Mouse (Mus musculus) limb, embryonic 15.5 days (tissue): Measurements from ENCODE around the gene Padi2. TPM values are rescaled to one million over a fixed set of nuclear protein-coding genes. Genes with fewer than 3 reads are reported as not detected.

Experiments
- ATAC-seq: fragments of 200-750 bp; cut with Nextera tagmentation; 2 replicates; pipeline ENCODE4 v1.8.0; 2017; ENCODE audit warnings: low read depth, moderate TSS enrichment; ENCODE audit not compliant: insufficient number of reproducible peaks, low FRiP score, low TSS enrichment
- H3K27ac ChIP-seq: fragments of 300-500 bp; sonication (generic); 2 replicates; pipeline ENCODE4 v1.5.1; 2015; ENCODE audit warnings: moderate library complexity, mild to moderate bottlenecking, inconsistent platforms
- H3K27me3 ChIP-seq: fragments of 300-500 bp; sonication (generic); 2 replicates; pipeline ENCODE4 v1.6.1; 2015; ENCODE audit warnings: inconsistent platforms
- H3K36me3 ChIP-seq: fragments of 300-500 bp; sonication (generic); 2 replicates; pipeline ENCODE4 v1.6.1; 2015; ENCODE audit warnings: inconsistent platforms
- H3K4me1 ChIP-seq: fragments of 300-500 bp; sonication (generic); 2 replicates; pipeline ENCODE4 v1.6.1; 2015; ENCODE audit warnings: inconsistent platforms
- H3K4me2 ChIP-seq: fragments of 300-500 bp; sonication (generic); 2 replicates; pipeline ENCODE4 v1.6.1; 2015; ENCODE audit warnings: mild to moderate bottlenecking, inconsistent platforms
- H3K4me3 ChIP-seq: fragments of 300-500 bp; sonication (generic); 2 replicates; pipeline ENCODE4 v1.5.1; 2015; ENCODE audit warnings: mild to moderate bottlenecking, inconsistent platforms
- H3K9ac ChIP-seq: fragments of 300-500 bp; sonication (generic); 2 replicates; pipeline ENCODE4 v1.6.1; 2015; ENCODE audit warnings: inconsistent platforms
- H3K9me3 ChIP-seq: fragments of 300-500 bp; sonication (generic); 2 replicates; pipeline ENCODE4 v1.6.1; 2016; ENCODE audit warnings: inconsistent platforms
- WGBS: fragments of 180-500 bp; shearing (Covaris S2); methylation state at CpG from one replicate; pipeline ENCODE4 v1.1.7; 2015; 5-methylcytosine and 5-hydroxymethylcytosine counted together
- polyA plus RNA-seq: library from polyadenylated mRNA; unstranded; fragments of >200 nt; fragmentation: Nextera tagmentation; extraction: Ambion mirVana; gene quantifications from 2 replicates; pipeline ENCODE4 v1.2.1, GENCODE M21; 2015

The Padi2 gene
- polyA plus RNA-seq, 1 experiment from 2014 or later: 4.3 TPM

DNA sequence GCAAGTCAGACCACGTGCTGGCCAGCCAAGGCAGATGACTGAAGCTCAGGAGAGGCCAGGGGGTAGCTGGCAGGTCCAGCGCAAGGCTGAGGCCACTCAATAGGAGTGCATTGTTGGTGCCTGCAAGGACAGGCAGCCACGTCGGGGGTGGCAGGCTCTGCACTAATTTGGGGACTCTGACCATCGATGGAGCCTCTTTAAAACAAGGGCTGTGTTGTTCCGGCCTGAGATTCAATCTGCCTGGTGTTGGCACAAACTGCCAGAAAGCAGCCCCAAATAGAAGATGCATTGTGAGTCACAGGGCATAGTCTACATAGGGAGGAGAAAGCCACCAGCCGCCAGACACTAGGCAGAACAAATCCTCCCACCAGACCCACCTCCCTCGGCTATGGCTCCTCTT lies 23.6 kb downstream of the Padi2 start:
- Histone ChIP-seq H3K9me3 (no peaks in the 10 kb centered on the region), H3K36me3 (no peaks in the 10 kb centered on the region), H3K4me2 (no peak overlapping the region), H3K4me1 (peaks cover 4% of the 10 kb centered on the region; the same call in 1 of the 2 replicates), H3K4me3 (no peak overlapping the region), H3K27me3 (no peaks in the 10 kb centered on the region), H3K9ac (no peak overlapping the region), H3K27ac (0 out of 2 replicates have a peak overlapping the region, but pooled peaks have one; percentile 2)
- ATAC-seq: no peak
- WGBS: 68% methylated on average over 8 of the region's 8 CpGs

DNA sequence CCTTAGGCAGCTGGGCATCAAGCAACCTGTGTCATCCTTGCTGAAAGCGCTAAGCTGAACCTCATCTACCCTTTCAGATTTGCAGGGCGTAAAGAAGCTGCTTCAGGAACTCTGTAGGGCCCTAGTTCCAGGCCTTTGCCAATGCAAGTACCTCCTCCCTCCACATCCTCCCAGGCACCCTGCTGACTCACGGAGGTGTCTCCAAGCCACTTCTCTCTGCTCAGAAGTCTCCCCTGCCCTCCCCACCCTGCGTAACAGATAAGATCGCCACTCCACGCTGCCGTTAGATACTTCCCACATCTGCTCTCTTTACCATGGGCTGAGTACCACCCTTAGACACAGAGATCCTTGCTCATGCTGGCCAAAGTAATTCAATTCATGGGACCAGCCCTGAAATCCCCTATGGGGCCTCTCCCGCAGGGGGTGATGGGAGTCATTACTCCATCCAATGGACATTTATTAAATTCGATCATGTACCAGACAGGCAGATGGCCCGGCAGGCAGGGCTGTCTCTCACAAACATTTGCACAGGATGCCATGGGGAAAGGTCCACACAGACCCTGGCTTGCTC lies 24.8 kb downstream of the Padi2 start:
- Histone ChIP-seq H3K9me3 (no peaks in the 10 kb centered on the region), H3K9ac (no peak overlapping the region), H3K27ac (no peak overlapping the region), H3K4me2 (no peak overlapping the region), H3K4me1 (peaks cover 4% of the 10 kb centered on the region; the same call in 1 of the 2 replicates), H3K27me3 (no peaks in the 10 kb centered on the region), H3K4me3 (no peak overlapping the region), H3K36me3 (no peaks in the 10 kb centered on the region)
- 66% methylated on average over 10 of the region's 10 CpGs for WGBS
- ATAC-seq: no peak

DNA sequence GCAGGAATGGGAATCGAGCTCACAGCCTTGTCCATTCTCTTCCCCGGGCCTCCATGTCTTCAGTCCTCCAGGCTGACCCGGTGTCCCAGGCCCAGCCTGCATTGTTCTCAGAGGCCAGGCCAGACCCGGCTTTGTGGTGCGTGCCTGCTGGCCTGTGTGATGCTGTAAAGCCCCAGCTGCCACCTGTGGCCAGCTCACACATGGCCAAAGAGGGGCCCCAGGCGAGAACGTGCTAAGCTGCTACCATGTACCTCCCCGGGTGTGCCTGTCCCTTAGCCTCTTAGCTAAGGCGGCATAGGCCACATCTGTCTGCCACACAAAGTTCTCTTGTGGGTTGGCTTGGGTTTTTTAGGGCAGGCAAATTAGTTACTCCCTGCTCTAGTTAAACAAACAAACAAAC lies 29.5 kb downstream of the Padi2 start:
- no peaks in the 10 kb centered on the region for H3K36me3 ChIP-seq
- no peak overlapping the region for H3K4me2 ChIP-seq
- H3K9ac ChIP-seq: no peak overlapping the region
- no peak overlapping the region for H3K27ac ChIP-seq
- no peak for ATAC-seq
- no peaks in the 10 kb centered on the region for H3K27me3 ChIP-seq
- H3K4me1 ChIP-seq: no peaks in the 10 kb centered on the region
- H3K9me3 ChIP-seq: no peaks in the 10 kb centered on the region
- no peak overlapping the region for H3K4me3 ChIP-seq
- WGBS: 64% methylated on average over 9 of the region's 9 CpGs

DNA sequence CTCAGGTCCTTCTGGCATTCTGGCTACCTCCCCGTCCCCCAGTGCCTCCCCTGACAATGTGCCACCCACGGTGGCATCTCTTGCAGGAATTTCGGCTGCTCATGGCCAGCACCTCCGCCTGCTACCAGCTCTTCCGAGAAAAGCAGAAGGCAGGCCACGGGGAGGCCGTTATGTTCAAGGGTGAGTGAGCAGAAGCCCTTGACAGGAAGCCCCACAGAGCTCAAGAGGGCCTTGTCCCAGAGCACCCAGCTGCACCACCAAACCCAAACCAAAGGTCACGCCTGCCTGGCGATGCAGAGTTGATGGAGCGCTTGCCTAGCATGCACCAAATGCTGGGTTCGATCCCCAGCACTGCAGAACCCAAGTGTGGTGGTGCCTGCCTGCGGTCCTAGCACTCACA lies 38.2 kb downstream of the Padi2 start:
- ATAC-seq: no peak
- Histone ChIP-seq H3K27ac (no peak overlapping the region), H3K36me3 (no peaks in the 10 kb centered on the region), H3K4me2 (no peak overlapping the region), H3K4me1 (no peaks in the 10 kb centered on the region), H3K27me3 (no peaks in the 10 kb centered on the region), H3K9ac (no peak overlapping the region), H3K4me3 (no peak overlapping the region), H3K9me3 (no peaks in the 10 kb centered on the region)
- 86% methylated on average over 12 of the region's 12 CpGs for WGBS

DNA sequence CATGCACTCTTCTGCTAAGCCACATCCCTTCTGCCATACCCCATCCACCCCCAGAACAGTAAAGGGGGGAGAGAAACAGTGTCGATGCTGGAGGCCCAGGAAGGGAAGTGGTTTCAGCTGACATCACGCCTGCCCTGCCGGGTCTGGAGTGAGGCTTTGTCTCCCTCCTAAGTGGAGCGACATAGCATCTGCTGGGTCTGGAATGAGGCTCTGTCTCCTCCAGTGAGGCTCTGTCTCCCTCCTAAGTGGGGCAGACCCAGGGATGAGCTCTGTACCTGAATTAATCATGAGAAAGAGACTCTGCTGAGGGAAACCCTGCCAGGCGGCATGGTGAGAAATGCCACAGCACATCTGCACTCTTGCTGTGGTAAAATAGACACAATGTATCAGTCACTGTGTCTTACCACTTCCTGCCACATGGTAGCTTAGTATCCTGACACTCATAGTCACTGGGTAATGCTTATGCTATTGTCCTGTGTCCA lies 38.9 kb downstream of the Padi2 start:
- Histone ChIP-seq H3K27ac (no peak overlapping the region), H3K9me3 (no peaks in the 10 kb centered on the region), H3K4me2 (no peak overlapping the region), H3K36me3 (no peaks in the 10 kb centered on the region), H3K4me3 (no peak overlapping the region), H3K9ac (no peak overlapping the region), H3K27me3 (no peaks in the 10 kb centered on the region), H3K4me1 (no peaks in the 10 kb centered on the region)
- ATAC-seq: no peak
- WGBS: 70% methylated on average over 5 of the region's 5 CpGs

DNA sequence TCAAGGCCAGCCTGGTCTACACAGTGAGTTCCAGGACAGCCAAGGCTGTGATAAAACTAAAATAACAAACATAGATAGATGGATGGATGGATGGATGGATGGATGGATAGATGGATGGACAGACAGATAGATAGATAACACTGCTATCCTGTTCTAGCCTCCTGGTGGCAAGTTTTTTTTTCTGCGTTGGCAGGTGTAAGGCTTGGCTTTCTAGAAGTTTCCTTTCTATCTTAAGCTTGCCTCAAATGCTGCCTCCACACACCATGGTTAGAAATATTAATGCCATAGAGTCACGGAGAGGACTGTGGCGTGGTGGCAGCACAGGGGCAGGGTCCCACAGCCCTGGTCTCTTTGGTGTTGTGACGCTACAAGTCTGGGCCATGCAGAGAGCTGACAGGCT lies 39.4 kb downstream of the Padi2 start:
- Histone ChIP-seq H3K36me3 (no peaks in the 10 kb centered on the region), H3K27me3 (no peaks in the 10 kb centered on the region), H3K9me3 (no peaks in the 10 kb centered on the region), H3K4me2 (no peak overlapping the region), H3K4me1 (no peaks in the 10 kb centered on the region), H3K27ac (no peak overlapping the region), H3K9ac (no peak overlapping the region), H3K4me3 (no peak overlapping the region)
- ATAC-seq: no peak
- 92% methylated on average over 4 of the region's 4 CpGs for WGBS

DNA sequence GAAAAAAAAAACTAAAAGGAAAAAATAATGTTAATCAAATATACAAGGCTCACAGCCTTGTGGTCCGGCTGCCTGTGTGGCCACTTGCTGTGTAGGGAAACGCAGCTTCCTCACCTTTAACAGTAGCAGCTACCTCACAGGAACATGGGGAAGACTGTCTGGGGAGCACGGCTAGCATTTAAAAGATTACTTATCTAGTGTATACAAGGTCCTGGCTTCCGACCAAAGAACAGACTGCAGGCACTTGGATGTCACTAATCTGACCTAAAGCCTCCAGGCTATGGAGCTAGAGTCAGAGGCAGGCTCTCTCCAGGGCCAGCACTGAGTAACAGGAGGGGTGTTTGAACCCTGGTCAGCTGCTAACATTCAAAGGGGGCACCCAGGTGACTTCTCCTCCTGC lies 39.9 kb downstream of the Padi2 start:
- Histone ChIP-seq H3K4me3 (no peak overlapping the region), H3K36me3 (no peaks in the 10 kb centered on the region), H3K27ac (no peak overlapping the region), H3K4me2 (no peak overlapping the region), H3K4me1 (no peaks in the 10 kb centered on the region), H3K9ac (no peak overlapping the region), H3K9me3 (no peaks in the 10 kb centered on the region), H3K27me3 (no peaks in the 10 kb centered on the region)
- ATAC-seq: no peak
- WGBS: 65% methylated on average over 4 of the region's 4 CpGs

DNA sequence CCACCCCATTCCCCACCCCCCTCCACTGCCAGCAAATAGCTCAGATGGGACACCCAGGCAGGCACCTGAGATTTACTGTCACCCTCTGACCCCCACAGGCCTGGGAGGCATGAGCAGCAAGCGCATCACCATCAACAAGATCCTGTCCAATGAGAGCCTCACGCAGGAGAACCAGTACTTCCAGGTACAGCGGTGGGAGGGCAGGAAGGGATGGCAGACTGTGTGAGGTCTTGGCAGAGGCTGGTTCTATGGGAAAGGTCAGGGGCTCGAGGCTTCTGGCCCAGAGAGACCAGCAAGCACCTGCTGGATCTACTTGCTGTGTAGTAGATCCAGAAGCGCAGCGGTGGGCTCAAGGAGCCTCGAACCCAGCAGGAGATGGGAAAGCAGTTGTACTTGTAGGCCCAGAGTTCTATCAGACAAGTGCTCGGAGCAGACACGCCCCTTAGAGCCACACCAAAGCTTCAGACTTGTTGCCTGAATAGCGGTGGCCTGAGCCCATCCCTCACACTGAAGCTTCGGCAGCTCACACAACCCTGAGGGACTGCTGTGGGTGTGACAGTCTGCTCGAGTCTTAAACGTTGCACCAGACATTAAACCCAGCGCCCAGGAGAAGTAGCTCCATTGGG lies 40.5 kb downstream of the Padi2 start:
- Histone ChIP-seq H3K4me3 (no peak overlapping the region), H3K9ac (no peak overlapping the region), H3K27me3 (no peaks in the 10 kb centered on the region), H3K27ac (no peak overlapping the region), H3K4me1 (no peaks in the 10 kb centered on the region), H3K9me3 (no peaks in the 10 kb centered on the region), H3K36me3 (no peaks in the 10 kb centered on the region), H3K4me2 (no peak overlapping the region)
- no peak for ATAC-seq
- 62% methylated on average over 14 of the region's 14 CpGs for WGBS

DNA sequence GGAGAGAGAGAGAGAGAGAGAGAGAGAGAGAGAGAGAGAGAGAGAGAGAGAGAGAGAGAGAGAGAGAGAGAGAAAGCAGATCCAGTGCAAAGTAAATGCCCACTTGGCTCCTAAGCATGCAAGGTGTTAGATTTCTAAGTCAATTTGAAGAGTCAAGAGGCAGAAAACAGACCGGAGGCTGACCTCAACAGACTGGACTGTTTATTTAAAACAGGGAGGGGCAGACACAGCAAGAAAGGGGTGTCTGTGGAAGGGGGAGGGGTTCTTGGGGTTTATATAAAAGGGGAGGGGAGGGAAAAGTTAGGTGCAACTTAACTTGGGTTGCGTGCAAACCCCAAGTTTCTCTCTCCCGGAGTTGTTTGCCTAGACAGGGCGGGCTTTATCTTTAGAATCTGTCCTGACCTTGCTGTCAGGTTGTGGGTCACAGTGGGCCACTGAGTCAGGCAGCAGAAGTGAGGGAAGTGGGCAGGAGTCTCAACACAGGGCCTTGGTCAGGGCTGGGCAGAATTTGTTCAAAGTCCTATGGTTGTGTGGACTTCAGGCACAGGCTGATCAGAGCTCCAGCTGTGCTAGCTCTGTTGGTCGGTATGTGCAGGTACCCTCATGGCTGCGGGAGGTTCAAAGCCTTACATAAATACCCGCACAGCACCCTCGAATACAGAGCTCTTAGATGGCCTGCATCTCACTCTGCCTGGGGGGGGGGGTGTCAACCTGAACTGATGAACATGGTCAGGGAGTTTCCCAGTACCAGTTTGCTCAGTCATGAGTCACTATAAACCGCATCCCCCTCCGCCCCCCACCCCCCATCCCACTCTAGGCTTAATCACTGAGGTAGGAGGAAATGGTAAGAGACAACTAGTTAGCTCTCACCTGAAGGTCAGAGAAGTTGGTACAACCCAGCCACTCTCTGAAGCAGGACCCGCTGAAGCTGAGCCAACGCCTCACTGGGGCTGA lies 41.6 kb downstream of the Padi2 start:
- no peak overlapping the region for H3K27ac ChIP-seq
- WGBS: 79% methylated on average over 12 of the region's 12 CpGs
- H3K9me3 ChIP-seq: no peaks in the 10 kb centered on the region
- no peak for ATAC-seq
- no peak overlapping the region for H3K4me2 ChIP-seq
- no peaks in the 10 kb centered on the region for H3K36me3 ChIP-seq
- H3K4me3 ChIP-seq: no peak overlapping the region
- H3K27me3 ChIP-seq: no peaks in the 10 kb centered on the region
- no peak overlapping the region for H3K9ac ChIP-seq
- 0 out of 2 replicates have a peak, but pooled peaks cover 2% of the 10 kb centered on the region for H3K4me1 ChIP-seq

DNA sequence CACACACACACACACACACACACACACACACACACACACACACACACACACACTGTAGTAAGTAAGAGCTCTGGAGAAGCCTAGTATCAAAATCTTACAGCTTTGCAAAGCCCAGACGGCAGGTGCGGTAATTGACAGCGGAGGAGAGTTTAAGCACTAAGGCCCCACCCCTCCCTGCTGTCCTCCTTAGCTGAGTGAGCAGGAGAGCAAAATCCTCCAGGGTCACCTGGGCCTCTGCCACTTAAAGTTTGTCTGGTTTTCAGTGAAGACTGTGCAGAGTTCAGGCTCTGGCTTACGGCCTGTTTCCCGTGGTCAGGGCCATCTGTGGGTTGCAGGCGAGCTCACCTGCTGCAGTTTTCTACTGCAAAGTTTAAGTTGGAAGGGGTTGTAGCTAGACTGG lies 42.3 kb downstream of the Padi2 start:
- ATAC-seq: no peak
- Histone ChIP-seq H3K27me3 (no peaks in the 10 kb centered on the region), H3K36me3 (no peaks in the 10 kb centered on the region), H3K9ac (no peak overlapping the region), H3K4me3 (no peak overlapping the region), H3K4me1 (0 out of 2 replicates have a peak, but pooled peaks cover 2% of the 10 kb centered on the region), H3K9me3 (no peaks in the 10 kb centered on the region), H3K4me2 (no peak overlapping the region), H3K27ac (no peak overlapping the region)
- WGBS: 71% methylated on average over 6 of the region's 6 CpGs

DNA sequence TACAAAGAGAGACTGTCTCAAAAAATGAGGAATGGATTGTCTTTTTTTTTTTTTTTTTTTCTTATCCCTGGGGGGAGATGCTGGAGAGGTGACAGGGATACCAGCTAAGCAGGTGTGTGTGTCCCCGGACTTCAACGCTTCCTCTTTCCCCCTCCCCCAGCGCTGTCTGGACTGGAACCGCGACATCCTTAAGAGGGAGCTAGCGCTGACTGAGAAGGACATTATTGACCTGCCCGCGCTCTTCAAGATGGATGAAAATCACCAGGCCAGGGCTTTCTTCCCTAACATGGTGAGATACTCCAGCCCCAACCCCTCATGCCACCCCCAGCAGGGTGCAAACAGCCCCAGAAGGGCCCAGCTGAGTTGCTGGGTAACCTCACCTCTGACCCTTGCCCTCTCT lies 42.9 kb downstream of the Padi2 start:
- no peaks in the 10 kb centered on the region for H3K9me3 ChIP-seq
- ATAC-seq: no peak
- H3K4me3 ChIP-seq: no peak overlapping the region
- no peaks in the 10 kb centered on the region for H3K27me3 ChIP-seq
- 0 out of 2 replicates have a peak, but pooled peaks cover 2% of the 10 kb centered on the region for H3K4me1 ChIP-seq
- H3K27ac ChIP-seq: no peak overlapping the region
- H3K4me2 ChIP-seq: no peak overlapping the region
- H3K36me3 ChIP-seq: no peaks in the 10 kb centered on the region
- H3K9ac ChIP-seq: no peak overlapping the region
- 71% methylated on average over 8 of the region's 8 CpGs for WGBS

DNA sequence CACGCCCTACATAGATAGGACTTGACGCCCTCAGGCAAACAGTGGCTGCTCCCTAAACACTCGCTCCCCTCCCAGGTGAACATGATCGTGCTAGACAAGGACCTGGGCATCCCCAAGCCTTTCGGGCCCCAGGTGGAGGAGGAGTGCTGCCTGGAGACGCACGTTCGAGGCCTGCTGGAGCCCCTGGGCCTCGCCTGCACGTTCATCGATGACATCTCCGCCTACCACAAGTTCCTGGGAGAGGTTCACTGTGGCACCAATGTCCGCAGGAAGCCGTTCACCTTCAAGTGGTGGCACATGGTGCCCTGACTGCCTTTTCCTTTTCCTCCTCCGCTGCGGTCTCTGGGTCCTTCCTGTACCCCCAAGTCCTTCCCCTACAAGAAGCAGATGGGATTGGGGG lies 43.5 kb downstream of the Padi2 start:
- Histone ChIP-seq H3K4me2 (no peak overlapping the region), H3K9me3 (no peaks in the 10 kb centered on the region), H3K4me3 (no peak overlapping the region), H3K36me3 (no peaks in the 10 kb centered on the region), H3K4me1 (0 out of 2 replicates have a peak, but pooled peaks cover 2% of the 10 kb centered on the region), H3K27me3 (no peaks in the 10 kb centered on the region), H3K27ac (no peak overlapping the region), H3K9ac (no peak overlapping the region)
- ATAC-seq: 0 out of 2 replicates have a peak, but pooled peaks have one; percentile 30
- WGBS: 84% methylated on average over 16 of the region's 16 CpGs
